Mouse (Mus musculus): ENCODE data around the gene Megf9. TPM values are rescaled to one million over a fixed set of nuclear protein-coding genes. Genes with fewer than 3 reads are reported as not detected.

Gene Megf9
- polyA plus RNA-seq, 1 experiment from 2014 or later: 6.4 TPM

DNA sequence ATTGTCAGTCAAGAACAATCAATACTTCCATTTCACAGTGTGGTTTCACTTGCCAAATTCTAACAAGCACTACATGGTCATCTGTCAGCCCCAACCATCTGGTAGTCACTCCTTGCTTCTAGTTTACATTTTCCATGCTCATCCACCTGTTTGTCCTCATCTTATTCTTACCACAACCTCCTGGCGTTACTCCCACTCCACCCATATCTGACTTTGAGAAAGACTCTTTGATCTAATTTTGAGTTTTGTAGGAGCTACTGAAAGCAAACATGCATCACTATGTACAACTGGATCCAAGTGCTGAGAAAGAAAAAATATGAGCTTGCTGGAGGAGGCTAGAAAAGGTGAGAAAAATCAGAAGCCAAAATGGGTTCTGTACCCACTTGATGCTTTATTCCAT is 17.1 kb downstream of the Megf9 start:
- Histone ChIP-seq H3K9ac (ENCODE audit: low read length) (no peak overlapping the region), H3K27me3 (ENCODE audit: control insufficient read depth, insufficient read depth, low read length) (no peaks in the 10 kb centered on the region), H3K9me3 (ENCODE audit: control insufficient read depth, low read length) (no peaks in the 10 kb centered on the region), H3K4me1 (ENCODE audit: control insufficient read depth in 2 of 2, insufficient read depth in 2 of 2, low read length in 2 of 2) (no peaks in the 10 kb centered on the region), H3K36me3 (ENCODE audit: control insufficient read depth, insufficient read depth, low read length) (no peaks in the 10 kb centered on the region), H3K4me2 (ENCODE audit: low read length) (no peak overlapping the region), H3K27ac (replicated peaks in 1 of 2; ENCODE audit: control insufficient read depth in 1 of 2, insufficient read depth in 1 of 2, low read depth in 2 of 2, low read length in 2 of 2) (no peak overlapping the region), H3K4me3 (ENCODE audit: control insufficient read depth in 1 of 2, insufficient read depth in 1 of 2, low read depth in 1 of 2, low read length in 2 of 2) (no peak overlapping the region)
- no peak for ATAC-seq (ENCODE audit: insufficient number of reproducible peaks, insufficient read depth, low FRiP score, low read depth)
- WGBS: 60% methylated on average over 1 of the region's 1 CpGs

- no peaks in the 10 kb centered on the region for H3K36me3 ChIP-seq (ENCODE audit: control insufficient read depth, insufficient read depth, low read length)
- H3K4me3 ChIP-seq (ENCODE audit: control insufficient read depth in 1 of 2, insufficient read depth in 1 of 2, low read depth in 1 of 2, low read length in 2 of 2): no peak overlapping the region
- ATAC-seq (ENCODE audit: insufficient number of reproducible peaks, insufficient read depth, low FRiP score, low read depth): no peak
- H3K4me2 ChIP-seq (ENCODE audit: low read length): no peak overlapping the region
- H3K9me3 ChIP-seq (ENCODE audit: control insufficient read depth, low read length): no peaks in the 10 kb centered on the region
- no peaks in the 10 kb centered on the region for H3K4me1 ChIP-seq (ENCODE audit: control insufficient read depth in 2 of 2, insufficient read depth in 2 of 2, low read length in 2 of 2)
- H3K27me3 ChIP-seq (ENCODE audit: control insufficient read depth, insufficient read depth, low read length): no peaks in the 10 kb centered on the region
- 80% methylated on average over 6 of the region's 6 CpGs for WGBS
- H3K27ac ChIP-seq (replicated peaks in 1 of 2; ENCODE audit: control insufficient read depth in 1 of 2, insufficient read depth in 1 of 2, low read depth in 2 of 2, low read length in 2 of 2): no peak overlapping the region
- H3K9ac ChIP-seq (ENCODE audit: low read length): no peak overlapping the region
These were observed 18.5 kb downstream of the Megf9 start for GRCm38 (mm10) chr4:70516289-70516688.

DNA sequence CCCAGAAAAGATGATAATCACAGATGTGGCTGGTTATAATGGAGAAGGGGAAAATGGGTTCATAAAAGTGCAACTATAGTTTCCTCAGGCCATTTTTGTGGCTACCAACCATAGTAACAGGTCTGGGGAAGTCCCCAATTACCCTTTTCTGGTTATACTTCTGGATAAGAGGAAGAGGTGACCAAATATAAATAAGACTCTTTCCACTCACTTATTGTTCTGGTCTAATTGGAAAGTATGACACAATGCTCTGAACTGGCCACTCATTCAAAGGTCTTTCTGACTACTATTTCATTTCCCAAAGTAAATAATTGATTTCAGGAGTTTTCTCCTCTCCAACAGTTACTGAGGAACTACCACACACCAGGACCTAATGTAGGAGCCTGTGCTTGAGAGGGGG is 19.3 kb downstream of the Megf9 start:
- Histone ChIP-seq H3K27me3 (ENCODE audit: control insufficient read depth, insufficient read depth, low read length) (no peaks in the 10 kb centered on the region), H3K4me1 (ENCODE audit: control insufficient read depth in 2 of 2, insufficient read depth in 2 of 2, low read length in 2 of 2) (no peaks in the 10 kb centered on the region), H3K36me3 (ENCODE audit: control insufficient read depth, insufficient read depth, low read length) (no peaks in the 10 kb centered on the region), H3K9ac (ENCODE audit: low read length) (no peak overlapping the region), H3K4me3 (ENCODE audit: control insufficient read depth in 1 of 2, insufficient read depth in 1 of 2, low read depth in 1 of 2, low read length in 2 of 2) (no peak overlapping the region), H3K27ac (replicated peaks in 1 of 2; ENCODE audit: control insufficient read depth in 1 of 2, insufficient read depth in 1 of 2, low read depth in 2 of 2, low read length in 2 of 2) (no peak overlapping the region), H3K9me3 (ENCODE audit: control insufficient read depth, low read length) (no peaks in the 10 kb centered on the region), H3K4me2 (ENCODE audit: low read length) (no peak overlapping the region)
- no peak for ATAC-seq (ENCODE audit: insufficient number of reproducible peaks, insufficient read depth, low FRiP score, low read depth)

DNA sequence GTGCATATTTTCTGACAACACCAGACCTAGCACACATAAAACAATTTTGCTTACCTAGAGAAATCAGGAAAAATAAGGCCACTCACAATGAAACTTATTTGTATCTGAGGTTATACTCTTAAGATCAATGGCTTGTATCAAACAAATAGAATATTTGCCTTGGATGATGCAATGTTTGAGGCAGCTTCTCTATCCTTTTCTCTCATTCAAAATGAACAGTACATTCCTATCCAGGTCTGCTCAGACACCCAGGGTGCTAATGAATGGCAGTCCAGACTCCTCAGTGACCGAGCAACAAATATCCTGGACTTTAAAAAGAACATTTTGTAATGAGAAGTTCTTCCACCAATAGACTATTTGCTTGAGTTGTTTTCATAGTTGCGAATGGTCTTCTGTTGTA is 24.8 kb downstream of the Megf9 start:
- Histone ChIP-seq H3K27ac (replicated peaks in 1 of 2; ENCODE audit: control insufficient read depth in 1 of 2, insufficient read depth in 1 of 2, low read depth in 2 of 2, low read length in 2 of 2) (no peak overlapping the region), H3K4me1 (ENCODE audit: control insufficient read depth in 2 of 2, insufficient read depth in 2 of 2, low read length in 2 of 2) (no peaks in the 10 kb centered on the region), H3K4me2 (ENCODE audit: low read length) (no peak overlapping the region), H3K4me3 (ENCODE audit: control insufficient read depth in 1 of 2, insufficient read depth in 1 of 2, low read depth in 1 of 2, low read length in 2 of 2) (no peak overlapping the region), H3K9ac (ENCODE audit: low read length) (no peak overlapping the region), H3K36me3 (ENCODE audit: control insufficient read depth, insufficient read depth, low read length) (no peaks in the 10 kb centered on the region), H3K27me3 (ENCODE audit: control insufficient read depth, insufficient read depth, low read length) (no peaks in the 10 kb centered on the region), H3K9me3 (ENCODE audit: control insufficient read depth, low read length) (no peaks in the 10 kb centered on the region)
- WGBS: 84% methylated on average over 2 of the region's 2 CpGs
- ATAC-seq (ENCODE audit: insufficient number of reproducible peaks, insufficient read depth, low FRiP score, low read depth): no peak

DNA sequence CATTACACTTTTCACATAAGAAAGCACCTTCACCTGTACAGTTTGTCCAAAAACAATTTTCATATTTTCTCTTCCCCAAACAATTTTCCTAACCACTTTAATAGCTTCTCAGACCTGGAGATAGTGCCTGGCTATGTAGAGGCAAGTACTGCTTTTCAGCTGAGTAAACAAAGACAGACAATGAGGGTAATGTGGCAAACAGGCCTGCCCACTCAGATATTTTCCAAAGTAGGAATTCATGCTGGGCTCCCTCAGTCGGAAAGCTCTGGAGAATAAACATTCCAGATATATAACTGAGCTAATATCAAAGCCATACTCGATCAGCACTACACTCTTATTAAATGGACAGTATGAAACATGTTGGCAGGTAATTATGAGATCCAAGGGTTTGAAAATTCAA is 25.2 kb downstream of the Megf9 start:
- no peak overlapping the region for H3K4me3 ChIP-seq (ENCODE audit: control insufficient read depth in 1 of 2, insufficient read depth in 1 of 2, low read depth in 1 of 2, low read length in 2 of 2)
- WGBS: 43% methylated on average over 2 of the region's 2 CpGs
- no peak for ATAC-seq (ENCODE audit: insufficient number of reproducible peaks, insufficient read depth, low FRiP score, low read depth)
- H3K36me3 ChIP-seq (ENCODE audit: control insufficient read depth, insufficient read depth, low read length): no peaks in the 10 kb centered on the region
- no peaks in the 10 kb centered on the region for H3K4me1 ChIP-seq (ENCODE audit: control insufficient read depth in 2 of 2, insufficient read depth in 2 of 2, low read length in 2 of 2)
- H3K27me3 ChIP-seq (ENCODE audit: control insufficient read depth, insufficient read depth, low read length): no peaks in the 10 kb centered on the region
- no peak overlapping the region for H3K9ac ChIP-seq (ENCODE audit: low read length)
- no peak overlapping the region for H3K27ac ChIP-seq (replicated peaks in 1 of 2; ENCODE audit: control insufficient read depth in 1 of 2, insufficient read depth in 1 of 2, low read depth in 2 of 2, low read length in 2 of 2)
- H3K9me3 ChIP-seq (ENCODE audit: control insufficient read depth, low read length): no peaks in the 10 kb centered on the region
- no peak overlapping the region for H3K4me2 ChIP-seq (ENCODE audit: low read length)

DNA sequence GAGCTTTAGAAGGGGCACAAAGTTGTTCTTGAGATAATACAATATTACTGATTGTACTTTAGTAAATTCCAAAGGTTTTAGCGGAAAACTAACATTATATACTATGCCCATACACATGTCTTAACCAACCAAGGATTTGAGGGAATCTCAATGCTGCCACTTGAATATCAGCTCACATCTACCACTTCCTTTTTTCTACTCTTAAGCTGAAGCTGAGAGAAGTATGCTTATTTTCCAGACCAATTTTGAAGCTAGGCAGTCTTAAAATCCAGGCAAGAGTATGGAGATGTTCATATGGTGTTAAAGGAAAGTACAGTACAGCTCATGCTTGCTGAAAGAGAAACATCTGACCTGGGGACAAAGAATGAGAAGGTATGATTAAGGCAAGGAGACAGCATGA is 26.6 kb downstream of the Megf9 start:
- WGBS: 92% methylated on average over 1 of the region's 1 CpGs
- Histone ChIP-seq H3K27ac (replicated peaks in 1 of 2; ENCODE audit: control insufficient read depth in 1 of 2, insufficient read depth in 1 of 2, low read depth in 2 of 2, low read length in 2 of 2) (no peak overlapping the region), H3K9me3 (ENCODE audit: control insufficient read depth, low read length) (no peaks in the 10 kb centered on the region), H3K36me3 (ENCODE audit: control insufficient read depth, insufficient read depth, low read length) (no peaks in the 10 kb centered on the region), H3K4me2 (ENCODE audit: low read length) (no peak overlapping the region), H3K9ac (ENCODE audit: low read length) (no peak overlapping the region), H3K27me3 (ENCODE audit: control insufficient read depth, insufficient read depth, low read length) (no peaks in the 10 kb centered on the region), H3K4me3 (ENCODE audit: control insufficient read depth in 1 of 2, insufficient read depth in 1 of 2, low read depth in 1 of 2, low read length in 2 of 2) (no peak overlapping the region), H3K4me1 (ENCODE audit: control insufficient read depth in 2 of 2, insufficient read depth in 2 of 2, low read length in 2 of 2) (no peaks in the 10 kb centered on the region)
- no peak for ATAC-seq (ENCODE audit: insufficient number of reproducible peaks, insufficient read depth, low FRiP score, low read depth)

DNA sequence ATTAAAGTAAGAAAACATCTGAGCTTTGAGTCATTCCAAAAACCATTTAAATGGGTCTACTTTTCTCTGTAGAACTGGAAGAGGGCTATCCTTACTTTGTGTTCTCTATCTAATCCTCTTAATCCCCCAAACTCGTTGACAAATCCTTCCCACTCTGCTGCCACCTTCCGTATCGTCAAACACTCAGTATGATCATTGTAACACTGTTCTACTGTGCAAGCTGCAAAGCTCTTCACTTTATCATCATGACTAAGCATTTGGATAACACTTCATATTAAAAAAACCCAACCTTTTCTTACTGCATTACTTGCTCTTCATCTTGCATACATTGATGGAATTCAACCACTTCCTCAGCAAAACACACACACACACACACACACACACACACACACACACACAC is 28.8 kb downstream of the Megf9 start:
- H3K9ac ChIP-seq (ENCODE audit: low read length): no peak overlapping the region
- no peaks in the 10 kb centered on the region for H3K36me3 ChIP-seq (ENCODE audit: control insufficient read depth, insufficient read depth, low read length)
- H3K4me3 ChIP-seq (ENCODE audit: control insufficient read depth in 1 of 2, insufficient read depth in 1 of 2, low read depth in 1 of 2, low read length in 2 of 2): no peak overlapping the region
- WGBS: 33% methylated on average over 3 of the region's 3 CpGs
- ATAC-seq (ENCODE audit: insufficient number of reproducible peaks, insufficient read depth, low FRiP score, low read depth): no peak
- H3K27ac ChIP-seq (replicated peaks in 1 of 2; ENCODE audit: control insufficient read depth in 1 of 2, insufficient read depth in 1 of 2, low read depth in 2 of 2, low read length in 2 of 2): no peak overlapping the region
- no peaks in the 10 kb centered on the region for H3K4me1 ChIP-seq (ENCODE audit: control insufficient read depth in 2 of 2, insufficient read depth in 2 of 2, low read length in 2 of 2)
- no peak overlapping the region for H3K4me2 ChIP-seq (ENCODE audit: low read length)
- no peaks in the 10 kb centered on the region for H3K9me3 ChIP-seq (ENCODE audit: control insufficient read depth, low read length)
- H3K27me3 ChIP-seq (ENCODE audit: control insufficient read depth, insufficient read depth, low read length): no peaks in the 10 kb centered on the region

- no peaks in the 10 kb centered on the region for H3K4me1 ChIP-seq (ENCODE audit: control insufficient read depth in 2 of 2, insufficient read depth in 2 of 2, low read length in 2 of 2)
- no peak overlapping the region for H3K9ac ChIP-seq (ENCODE audit: low read length)
- no peaks in the 10 kb centered on the region for H3K36me3 ChIP-seq (ENCODE audit: control insufficient read depth, insufficient read depth, low read length)
- H3K4me2 ChIP-seq (ENCODE audit: low read length): no peak overlapping the region
- no peak for ATAC-seq (ENCODE audit: insufficient number of reproducible peaks, insufficient read depth, low FRiP score, low read depth)
- H3K27ac ChIP-seq (replicated peaks in 1 of 2; ENCODE audit: control insufficient read depth in 1 of 2, insufficient read depth in 1 of 2, low read depth in 2 of 2, low read length in 2 of 2): no peak overlapping the region
- WGBS: 70% methylated on average over 1 of the region's 1 CpGs
- no peak overlapping the region for H3K4me3 ChIP-seq (ENCODE audit: control insufficient read depth in 1 of 2, insufficient read depth in 1 of 2, low read depth in 1 of 2, low read length in 2 of 2)
- H3K9me3 ChIP-seq (ENCODE audit: control insufficient read depth, low read length): no peaks in the 10 kb centered on the region
- H3K27me3 ChIP-seq (ENCODE audit: control insufficient read depth, insufficient read depth, low read length): no peaks in the 10 kb centered on the region
These were observed 31.0 kb downstream of the Megf9 start for GRCm38 (mm10) chr4:70503827-70504226.
